Mouse (Mus musculus): ENCODE data around the gene Slc5a7.

Slc5a7 gene

GRCm38 (mm10) chr17:54298934-54299333 is at the start of gene Slc5a7:
TSS of gene Slc5a7 (minus strand) at chr17:54299034.
- no peak for DNase-seq

GRCm38 (mm10) chr17:54347672-54348071 is 48.8 kb upstream of the Slc5a7 start:
- no peak for DNase-seq

- DNase-seq, result peak; percentile 69
Measured at GRCm38 (mm10) chr17:54343395-54343794, 44.6 kb upstream of the Slc5a7 start.

GRCm38 (mm10) chr17:54298232-54298924 is 456 bp downstream of the Slc5a7 start:
- peak; percentile 45 for DNase-seq

- no peak for DNase-seq
Measured at GRCm38 (mm10) chr17:54250783-54251182, 48.1 kb downstream of the Slc5a7 start.

GRCm38 (mm10) chr17:54243650-54244300 is 55.1 kb downstream of the Slc5a7 start:
- no peak for DNase-seq

GRCm38 (mm10) chr17:54239435-54239834 is 59.4 kb downstream of the Slc5a7 start:
- DNase-seq, result no peak

Measured in retina, postnatal 1 day (tissue).